Mouse (Mus musculus) liver, adult 2 months (tissue): ENCODE results near the gene Tef. TPM values are rescaled to one million over a fixed set of nuclear protein-coding genes. Genes with fewer than 3 reads are reported as not detected.

ENCODE experiments used
- DNase-seq: peaks from one replicate; pipeline ENCODE4 v3.0.0-alpha.2; 2011; ENCODE audit warnings: low read depth, low spot score; ENCODE audit errors: extremely low read depth
- H3K27ac ChIP-seq: fragments of 200-500 bp; replicated peaks from 2 replicates; pipeline ENCODE4 v1.5.1; 2012; ENCODE audit warnings: low read depth, mild to moderate bottlenecking, control low read depth, inconsistent platforms, low read length; ENCODE audit not compliant: insufficient read depth
- H3K27me3 ChIP-seq: fragments of 200-500 bp; 2 replicates; pipeline ENCODE4 v1.6.1; 2012; ENCODE audit warnings: mild to moderate bottlenecking, moderate library complexity, low read length, inconsistent platforms; ENCODE audit not compliant: control insufficient read depth, insufficient read depth
- H3K36me3 ChIP-seq: fragments of 200-500 bp; 2 replicates; pipeline ENCODE4 v1.6.1; 2012; ENCODE audit warnings: low read length, inconsistent platforms; ENCODE audit not compliant: control insufficient read depth, insufficient read depth
- H3K4me1 ChIP-seq: fragments of 200-500 bp; 2 replicates; pipeline ENCODE4 v1.6.1; 2011; ENCODE audit warnings: low read length; ENCODE audit not compliant: control insufficient read depth, insufficient read depth
- H3K4me3 ChIP-seq: fragments of 200-500 bp; 2 replicates; pipeline ENCODE4 v1.5.1; 2011; ENCODE audit warnings: low read depth, mild to moderate bottlenecking, control low read depth, low read length, moderate library complexity; ENCODE audit not compliant: insufficient read depth
- H3K79me2 ChIP-seq: fragments of 200-500 bp; 2 replicates; pipeline ENCODE4 v1.6.1; 2012; ENCODE audit warnings: inconsistent platforms, mild to moderate bottlenecking, low read length, moderate library complexity; ENCODE audit not compliant: control insufficient read depth, insufficient read depth
- H3K9ac ChIP-seq: fragments of 200-500 bp; 2 replicates; pipeline ENCODE4 v1.6.1; 2012; ENCODE audit warnings: low read depth, mild to moderate bottlenecking, control low read depth, inconsistent platforms, low read length
- CTCF ChIP-seq: fragments of 200-500 bp; IDR thresholded peaks from 2 replicates; pipeline ENCODE4 v1.5.1; 2011; ENCODE audit warnings: low read depth, low read length, control low read depth
- POLR2A ChIP-seq: fragments of 200-500 bp; IDR thresholded peaks from 2 replicates; pipeline ENCODE4 v1.6.1; 2011; ENCODE audit warnings: low read length, control low read depth; ENCODE audit not compliant: insufficient read depth; ENCODE audit errors: extremely low read depth
- WGBS: fragments of 180-500 bp; shearing (Covaris S2); methylation state at CpG from one replicate; pipeline ENCODE4 v1.1.7; 2018; 5-methylcytosine and 5-hydroxymethylcytosine counted together
- polyA plus RNA-seq: library from polyadenylated mRNA; depleted of rRNA; stranded (reverse); fragments of >200 nt; gene quantifications from 2 replicates; pipeline ENCODE4 v1.2.3, GENCODE M21; 2012
- total RNA-seq: library from RNA; depleted of rRNA; stranded (reverse); fragments of >200 nt; gene quantifications from 2 replicates; pipeline ENCODE4 v1.2.3, GENCODE M21; 2014

The Tef gene
- total and polyA plus RNA-seq, 2 experiments, result 34.6 to 156 TPM

- H3K4me3 ChIP-seq, result peak overlapping the region; percentile 90
- H3K79me2 ChIP-seq, result peaks cover 20% of the 10 kb centered on the region
- H3K27ac ChIP-seq, result peak overlapping the region; percentile 97
- H3K36me3 ChIP-seq, result peaks cover 2% of the 10 kb centered on the region; the same call in 1 of the 2 replicates
- peak overlapping the region; percentile 89 for H3K9ac ChIP-seq
- TF ChIP-seq CTCF (no peak), POLR2A (0 out of 2 replicates have a peak, but pooled peaks have one; percentile 14)
- DNase-seq, result peak; percentile 98
- H3K27me3 ChIP-seq, result no peaks in the 10 kb centered on the region
- H3K4me1 ChIP-seq, result peaks cover 4% of the 10 kb centered on the region
- under 1% methylated on average over 39 of the region's 39 CpGs for WGBS
Measured at GRCm38 (mm10) chr15:81859330-81860255, 57.4 kb downstream of the Tef start.

- DNase-seq, result peak; percentile 91
- 16% methylated on average over 8 of the region's 8 CpGs for WGBS
- Histone ChIP-seq H3K4me1 (no peaks in the 10 kb centered on the region), H3K27ac (peak overlapping the region; percentile 50), H3K4me3 (no peak overlapping the region), H3K79me2 (peaks cover 16% of the 10 kb centered on the region), H3K9ac (peak overlapping the region; percentile 16), H3K36me3 (peaks cover 11% of the 10 kb centered on the region), H3K27me3 (no peaks in the 10 kb centered on the region)
- TF ChIP-seq CTCF (no peak), POLR2A (no peak)
Measured at GRCm38 (mm10) chr15:81860471-81861135, 58.4 kb downstream of the Tef start.

DNA sequence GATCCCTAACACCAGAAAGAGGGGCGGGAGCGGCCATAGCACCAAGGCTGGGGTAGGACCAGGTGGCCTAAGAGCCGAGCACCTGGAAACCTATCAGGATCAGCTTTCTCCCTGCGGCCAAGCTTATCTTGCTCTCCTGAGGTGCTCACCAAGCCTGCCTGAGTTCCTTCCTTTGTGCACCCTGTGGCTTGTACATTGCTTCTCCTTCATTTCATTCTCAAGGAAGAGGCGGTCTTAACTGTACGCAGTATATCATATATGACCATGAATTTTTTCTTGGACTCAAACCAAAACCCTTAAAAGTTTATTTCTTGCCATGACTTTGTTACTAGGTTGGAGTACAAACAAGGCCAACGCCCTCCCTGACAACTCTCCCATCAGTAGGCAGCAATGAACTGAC lies 62.0 kb downstream of the Tef start:
- no peaks in the 10 kb centered on the region for H3K4me1 ChIP-seq
- peaks cover 40% of the 10 kb centered on the region for H3K36me3 ChIP-seq
- no peak overlapping the region for H3K27ac ChIP-seq
- TF ChIP-seq CTCF (no peak), POLR2A (no peak)
- H3K79me2 ChIP-seq, result peaks cover 2% of the 10 kb centered on the region; the same call in 1 of the 2 replicates
- H3K4me3 ChIP-seq, result no peak overlapping the region
- WGBS, result 97% methylated on average over 7 of the region's 7 CpGs
- no peak for DNase-seq
- H3K9ac ChIP-seq, result no peak overlapping the region
- no peaks in the 10 kb centered on the region for H3K27me3 ChIP-seq

DNA sequence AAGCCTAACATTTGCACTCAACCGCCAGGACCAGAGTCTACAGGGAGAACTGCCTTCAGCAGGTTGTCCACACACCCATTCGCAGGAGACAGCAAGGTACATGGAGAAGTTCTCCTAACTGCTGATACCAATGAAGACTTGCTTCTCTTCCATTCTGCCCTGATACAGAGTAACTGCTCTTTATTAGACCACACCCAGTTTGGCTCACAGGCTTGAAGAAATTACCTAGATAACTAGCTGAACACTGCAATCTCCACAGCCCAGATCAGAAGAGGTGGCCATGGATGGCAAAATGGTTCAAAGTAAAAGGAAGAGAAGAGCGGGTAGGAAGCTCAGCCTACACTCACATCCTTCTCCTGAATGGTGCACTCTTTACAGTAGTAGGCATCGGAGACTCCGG lies 67.8 kb downstream of the Tef start:
- TF ChIP-seq CTCF (no peak), POLR2A (no peak)
- 96% methylated on average over 5 of the region's 5 CpGs for WGBS
- Histone ChIP-seq H3K36me3 (peaks cover 47% of the 10 kb centered on the region), H3K27ac (no peak overlapping the region), H3K9ac (no peak overlapping the region), H3K27me3 (no peaks in the 10 kb centered on the region), H3K4me1 (peaks cover 6% of the 10 kb centered on the region), H3K79me2 (peaks cover 35% of the 10 kb centered on the region), H3K4me3 (no peak overlapping the region)
- no peak for DNase-seq

GRCm38 (mm10) chr15:81871604-81872261 lies 69.5 kb downstream of the Tef start, which contains the start of gene Phf5a:
Phf5a (minus strand) TSS chr15:81871911.
- H3K27me3 ChIP-seq, result no peaks in the 10 kb centered on the region
- TF ChIP-seq POLR2A, result no peak
- no peak for TF ChIP-seq CTCF
- DNase-seq, result peak; percentile 98
- H3K9ac ChIP-seq, result peak within 1 kb of the TSS; percentile 97
- peaks cover 30% of the 10 kb centered on the region for H3K36me3 ChIP-seq
- under 1% methylated on average over 30 of the region's 30 CpGs for WGBS
- peaks cover 42% of the 10 kb centered on the region for H3K79me2 ChIP-seq
- H3K27ac ChIP-seq, result peak within 1 kb of the TSS; percentile 94
- H3K4me3 ChIP-seq, result peak within 1 kb of the TSS; percentile 96
- H3K4me1 ChIP-seq, result peaks cover 13% of the 10 kb centered on the region
